Mouse (Mus musculus) stomach, adult 2 months (tissue): ENCODE results near the gene Gm12166. TPM values are rescaled to one million over a fixed set of nuclear protein-coding genes. Genes with fewer than 3 reads are reported as not detected.

Source experiments
- polyA plus RNA-seq: library from polyadenylated mRNA; depleted of rRNA; stranded (reverse); fragments of >200 nt; gene quantifications from 2 replicates; pipeline ENCODE4 v1.2.3, GENCODE M21; 2012; rRNA removed

Gm12166 gene
- polyA plus RNA-seq, result 5.7 and 20.7 TPM in 2 replicates

DNA sequence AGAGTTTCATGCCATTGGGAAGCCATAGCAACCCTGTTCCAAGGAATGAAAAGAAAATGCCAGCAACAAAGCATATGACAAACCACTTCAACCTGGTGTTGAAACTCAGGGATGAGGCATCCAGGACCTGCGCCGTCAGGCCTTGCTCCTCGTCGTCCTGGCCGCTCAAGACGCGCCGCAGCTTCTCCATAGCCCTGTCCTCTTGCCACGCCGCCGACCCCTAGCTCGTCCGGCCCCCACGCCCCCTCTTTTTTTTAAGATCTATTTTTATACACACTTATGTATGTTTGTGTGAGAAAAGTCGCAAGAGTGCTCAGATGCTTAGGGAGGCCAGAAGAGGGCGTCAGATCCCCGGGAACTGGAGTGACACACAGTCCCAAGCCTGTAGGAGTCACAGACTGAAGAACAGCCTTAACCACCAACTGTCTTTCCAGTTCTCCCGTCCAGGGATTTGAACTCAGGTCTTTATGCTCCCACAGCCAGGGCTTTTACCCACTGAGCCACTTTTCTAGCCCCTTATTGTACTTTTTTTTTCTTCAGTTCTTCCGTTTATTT, at the start of gene Gm12166:
Gm12166 (minus strand) TSS at position 217 of the 555 bp plus-strand sequence.

DNA sequence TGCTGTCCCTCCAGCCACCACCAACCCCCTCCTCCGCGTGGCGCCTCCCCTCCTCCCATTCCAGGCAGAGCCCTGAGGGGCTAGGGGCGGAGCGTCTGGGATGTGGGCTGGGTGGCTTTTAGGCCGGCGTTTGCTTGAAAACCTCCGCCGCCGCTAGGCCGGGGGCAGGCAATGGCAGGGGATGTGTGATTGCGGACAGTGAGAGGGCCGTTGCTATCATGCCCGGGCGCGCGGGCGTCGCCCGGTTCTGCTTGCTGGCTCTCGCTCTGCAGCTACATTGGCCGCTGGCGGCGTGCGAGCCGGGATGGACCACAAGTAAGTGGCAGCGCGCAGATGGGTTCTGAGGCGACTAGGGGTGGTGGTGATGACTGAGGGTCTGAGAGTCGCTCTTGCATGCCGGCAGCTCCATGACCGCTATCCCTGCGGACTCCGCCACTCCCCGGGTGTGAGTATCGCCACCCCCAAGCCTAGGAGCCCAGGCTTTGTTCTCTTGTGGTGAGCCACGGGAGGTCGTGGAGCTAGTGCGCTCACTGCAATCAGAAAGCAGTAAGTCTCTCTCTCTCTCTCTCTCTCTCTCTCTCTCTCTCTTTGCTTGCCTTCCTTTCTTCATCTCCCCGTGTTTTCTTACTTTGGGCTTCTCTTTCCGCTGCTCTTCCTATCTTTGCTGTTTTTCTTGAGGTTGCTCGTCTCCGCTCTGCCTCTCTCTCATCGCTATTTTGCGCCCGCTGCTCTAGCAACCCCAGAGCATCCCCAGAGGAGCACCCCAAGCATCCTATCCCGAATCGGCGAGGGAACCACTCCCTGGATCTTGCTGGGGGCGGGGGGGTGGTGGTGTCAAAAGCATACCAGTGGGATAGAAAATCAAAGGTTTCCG, 4.0 kb upstream of the Gm12166 start, which contains the start of gene Adam19:
Adam19 (plus strand) TSS at position 97 of the 874 bp plus-strand sequence.

Other genes with a start within 250 kb of the Gm12166 start
- gene Clint1, start 200.3 kb downstream of the Gm12166 start, polyA plus RNA-seq, result 21.8 and 27.2 TPM in 2 replicates
- 1.8 and 2.7 TPM in 2 replicates for gene Lsm11, start 107.4 kb downstream of the Gm12166 start, polyA plus RNA-seq
- gene Thg1l, start 96.8 kb downstream of the Gm12166 start, polyA plus RNA-seq, result 0.91 and 1.4 TPM in 2 replicates
- gene Sox30, start 72.0 kb downstream of the Gm12166 start, polyA plus RNA-seq, result 0.03 and 0.05 TPM in 2 replicates
- gene Adam19, start 3.7 kb upstream of the Gm12166 start, polyA plus RNA-seq, result 3.4 and 4.3 TPM in 2 replicates
- gene Nipal4, start 114.2 kb upstream of the Gm12166 start, polyA plus RNA-seq, result 8.3 and 12.5 TPM in 2 replicates
- gene Fndc9, start 183.2 kb upstream of the Gm12166 start, polyA plus RNA-seq, result 1.2 and 1.8 TPM in 2 replicates